Mouse (Mus musculus) regulatory T cell (primary cell): ENCODE data around the gene Chd9.

Experiments
- in situ Hi-C: fragments of 300-600 bp; cut with MboI, MseI; formaldehyde crosslinking; loops from one replicate; pipeline ENCODE4 v1.15.1; 2025; ENCODE audit warnings: high pct_unique_total_duplicates

Gene Chd9

GRCm38 (mm10) chr8:91070275-91070859, 242.2 kb downstream of the Chd9 start:
- in situ Hi-C loops: loop anchor here (10.0 kb wide), 1 partner anchor 324 kb away; no protein-coding TSS in a partner anchor

GRCm38 (mm10) chr8:91077077-91077867, 249.1 kb downstream of the Chd9 start:
- in situ Hi-C loops: loop anchor here (10.0 kb wide), 1 partner anchor 318 kb away; no protein-coding TSS in a partner anchor

GRCm38 (mm10) chr8:91079678-91080077, 251.5 kb downstream of the Chd9 start:
- in situ Hi-C loops: loop anchor here (10.0 kb wide), 1 partner anchor 315 kb away; no protein-coding TSS in a partner anchor

DNA sequence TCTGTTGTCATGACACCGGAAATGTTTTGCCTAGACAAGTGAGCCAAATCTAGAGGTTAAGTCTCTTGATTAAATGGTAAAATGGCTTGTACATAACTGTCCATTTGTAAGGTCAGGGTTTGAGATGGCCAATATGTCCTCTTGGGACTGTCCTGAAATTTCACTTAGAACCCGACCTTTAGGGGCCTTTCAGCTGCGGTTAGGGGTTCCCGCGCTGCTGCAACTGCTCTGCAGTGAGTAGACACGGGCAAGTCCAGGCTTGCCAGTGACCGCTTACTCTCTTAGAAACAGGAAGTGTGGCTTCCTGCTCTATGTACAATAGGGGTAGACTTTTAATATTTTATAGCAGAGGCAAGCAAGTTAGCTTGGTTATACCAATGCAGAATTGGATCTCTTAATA, 253.8 kb downstream of the Chd9 start:
- in situ Hi-C loops: no loop called here

GRCm38 (mm10) chr8:91082428-91082827, 254.3 kb downstream of the Chd9 start:
- in situ Hi-C loops: no loop called here

DNA sequence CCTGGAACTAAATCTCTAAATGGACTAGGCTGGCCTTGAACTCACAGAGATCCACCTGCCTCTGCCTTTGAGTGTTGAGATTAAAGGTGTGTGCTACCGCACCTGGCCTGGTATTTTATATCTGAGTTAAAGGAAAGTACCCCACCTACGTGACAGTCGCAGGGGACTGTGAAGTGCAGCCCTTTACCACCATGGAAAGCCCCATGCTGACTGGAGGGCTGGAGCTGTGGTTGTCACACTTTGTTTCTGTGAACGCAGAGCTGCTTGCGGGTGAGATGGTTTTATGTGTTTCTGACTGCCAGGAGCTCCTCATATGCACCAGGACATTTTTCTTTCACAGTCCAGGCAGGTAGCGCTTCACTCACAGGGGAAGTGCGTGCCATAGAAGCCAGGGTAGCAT, 260.3 kb downstream of the Chd9 start:
- in situ Hi-C loops: no loop called here

GRCm38 (mm10) chr8:91089601-91090000, 261.4 kb downstream of the Chd9 start:
- in situ Hi-C loops: no loop called here

- in situ Hi-C loops: no loop called here
These were observed 266.0 kb downstream of the Chd9 start for GRCm38 (mm10) chr8:91094135-91094534.

DNA sequence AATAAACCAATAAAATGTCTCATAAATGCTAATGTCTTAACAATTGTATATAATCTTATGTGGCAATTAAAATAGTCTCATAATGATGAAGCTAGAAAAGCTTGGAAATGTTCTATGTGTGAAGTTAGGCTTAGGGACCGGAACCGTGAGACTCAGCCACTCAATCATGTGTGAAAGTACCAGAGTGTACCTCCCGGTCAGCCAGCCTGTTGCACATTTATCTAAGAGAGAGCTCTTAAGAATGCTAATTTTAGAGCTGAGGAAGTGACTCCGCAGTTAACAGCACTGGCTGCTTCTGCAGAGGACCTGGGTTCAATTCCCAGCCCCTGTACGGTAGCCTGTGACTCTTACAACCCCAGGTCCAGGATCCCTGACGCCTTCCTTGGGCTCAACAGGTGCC, 270.0 kb downstream of the Chd9 start:
- in situ Hi-C loops: no loop called here
